In genomic region chr11:52348156-52348555, GRCm38 (mm10) we compare ENCODE assay signal across 17 mouse cellular contexts. TPM values are rescaled to one million over a fixed set of nuclear protein-coding genes. Genes with fewer than 3 reads are reported as not detected.
DNase-seq lines count a peak whose midpoint lies in the region; ATAC-seq lines count a peak whose summit lies in the region.
"Had no signal": no experiment of that assay in that cellular context is flagged by ENCODE, and none has a peak within 500 bp of the region (broad histone marks: within the 10 kb centered on the region; RNA-seq: fewer than 3 reads in every experiment).

No protein-coding gene starts in this region.

- H3K27ac ChIP-seq in intestine, embryonic 16.5 days (ENCODE audit: low read length): no peak overlapping the region
- H3K27ac ChIP-seq: embryonic facial prominence, embryonic 10.5 days; embryonic facial prominence, embryonic 12.5 days; forebrain, embryonic 13.5 days; forebrain, embryonic 15.5 days had no signal

- no peak overlapping the region for H3K4me3 ChIP-seq in intestine, embryonic 16.5 days (ENCODE audit: low read length)
- H3K4me3 ChIP-seq: embryonic facial prominence, embryonic 10.5 days; embryonic facial prominence, embryonic 12.5 days; forebrain, embryonic 13.5 days; forebrain, embryonic 15.5 days had no signal

- peaks cover 16% of the 10 kb centered on the region for H3K4me1 ChIP-seq in intestine, embryonic 16.5 days (ENCODE audit: control insufficient read depth, insufficient read depth, low read length)

- H3K4me2 ChIP-seq in intestine, embryonic 16.5 days (ENCODE audit: low read depth, low read length): no peak overlapping the region
- H3K4me2 ChIP-seq: embryonic facial prominence, embryonic 12.5 days; forebrain, embryonic 13.5 days; forebrain, embryonic 15.5 days had no signal

- H3K9ac ChIP-seq in intestine, embryonic 16.5 days (ENCODE audit: low read depth, low read length): no peak overlapping the region
- H3K9ac ChIP-seq: embryonic facial prominence, embryonic 12.5 days; forebrain, embryonic 13.5 days; forebrain, embryonic 15.5 days; forebrain, postnatal 0 days had no signal

- WGBS in intestine, embryonic 16.5 days: 74% methylated on average over 4 of the region's 4 CpGs

- no peaks in the 10 kb centered on the region for H3K36me3 ChIP-seq in intestine, embryonic 16.5 days (ENCODE audit: control insufficient read depth, insufficient read depth, low read length)
- H3K36me3 ChIP-seq: embryonic facial prominence, embryonic 10.5 days; embryonic facial prominence, embryonic 12.5 days; forebrain, embryonic 15.5 days had no signal

- ATAC-seq in intestine, embryonic 16.5 days: no peak
- ATAC-seq: activated CD4-positive, CD25-positive, alpha-beta regulatory T cell, adult 4 months; forebrain, embryonic 13.5 days; forebrain, embryonic 15.5 days; forebrain, postnatal 0 days; Patski had no signal

- DNase-seq in adrenal gland, postnatal 10 days: peak; percentile 46
- no peak for DNase-seq in adrenal gland, postnatal 4 days (ENCODE audit: low spot score in 2 of 2)
- DNase-seq in adrenal gland, postnatal 36 days: peak; percentile 48 to 57
- DNase-seq in adrenal gland, adult 18-20 months (ENCODE audit: low spot score in 2 of 2): no peak
- DNase-seq: cerebellum, adult 11-12 months; cerebellum, adult 2 months; cerebellum, adult 9-10 months; cerebellum, postnatal 10 days; cerebellum, postnatal 25 days; forebrain, postnatal 0 days had no signal

- no peaks in the 10 kb centered on the region for H3K27me3 ChIP-seq in intestine, embryonic 16.5 days (replicated peaks; ENCODE audit: control insufficient read depth, insufficient read depth, low read length)
- H3K27me3 ChIP-seq: embryonic facial prominence, embryonic 12.5 days; forebrain, embryonic 13.5 days; forebrain, embryonic 15.5 days; Patski had no signal

- H3K9me3 ChIP-seq in intestine, embryonic 16.5 days (ENCODE audit: control insufficient read depth, low read length): no peaks in the 10 kb centered on the region
- H3K9me3 ChIP-seq: embryonic facial prominence, embryonic 10.5 days; embryonic facial prominence, embryonic 12.5 days; forebrain, embryonic 13.5 days; forebrain, embryonic 15.5 days had no signal

RNA-seq across cellular contexts. Expression of gene Vdac1, which starts 12.5 kb away (rescaled TPM):
- total RNA-seq in adrenal gland, postnatal 10 days (2021): 100 to 1,000 TPM; 330 to 403 TPM
- total RNA-seq in adrenal gland, postnatal 4 days (2021): 100 to 1,000 TPM; 323 to 340 TPM
- 100 to 1,000 TPM; 433 to 439 TPM for total RNA-seq in adrenal gland, postnatal 36 days (2021)
- total RNA-seq in adrenal gland, adult 18-20 months (2021): 100 to 1,000 TPM; 374 to 415 TPM
- polyA plus RNA-seq in intestine, embryonic 16.5 days (2015; fragmentation: Nextera tagmentation; extraction: Ambion mirVana): 311 and 337 TPM in 2 replicates

RNA-seq across cellular contexts. Expression of gene 9530068E07Rik, which starts 48.1 kb away (rescaled TPM):
- total RNA-seq in adrenal gland, postnatal 10 days (2021): 100 to 1,000 TPM; 137 to 139 TPM
- total RNA-seq in adrenal gland, postnatal 4 days (2021): 100 to 1,000 TPM; 181 to 192 TPM
- 100 to 1,000 TPM; 156 to 165 TPM for total RNA-seq in adrenal gland, postnatal 36 days (2021)
- 100 to 1,000 TPM; 124 to 164 TPM for total RNA-seq in adrenal gland, adult 18-20 months (2021)
- polyA plus RNA-seq in intestine, embryonic 16.5 days (2015; fragmentation: Nextera tagmentation; extraction: Ambion mirVana): 144 and 153 TPM in 2 replicates

Comparison
In these comparisons a context has a peak if more than half of its experiments do, and no peak if none do; other contexts are left out.
1. DNase-seq: peak in adrenal gland, postnatal 10 days (single experiment) and adrenal gland, postnatal 36 days (2 of 2); none in adrenal gland, postnatal 4 days (0 of 2) and adrenal gland, adult 18-20 months (0 of 2).